Mouse (Mus musculus): ENCODE measurements around the gene Irs3.
"Not testable (repeated sequence)": the region's sequence is repeated elsewhere in the genome, so short reads cannot be mapped to it uniquely, and the experiment has no call there.

Gene Irs3

GRCm38 (mm10) chr5:137614921-137615320 is 30.6 kb downstream of the Irs3 start:
- not testable (repeated sequence) for DNase-seq

GRCm38 (mm10) chr5:137613550-137613949 is 32.0 kb downstream of the Irs3 start, which contains the start of gene Pcolce:
Pcolce (minus strand) TSS chr5:137613784.
- no peak for DNase-seq

- no peak for DNase-seq
Observed at GRCm38 (mm10) chr5:137613076-137613475, 32.4 kb downstream of the Irs3 start.

- DNase-seq, result no peak
Observed at GRCm38 (mm10) chr5:137611245-137611602, 34.3 kb downstream of the Irs3 start.

- no peak for DNase-seq
Observed at GRCm38 (mm10) chr5:137610548-137611244, 34.8 kb downstream of the Irs3 start.

- DNase-seq, result no peak
Observed at GRCm38 (mm10) chr5:137610056-137610455, 35.5 kb downstream of the Irs3 start.

- DNase-seq, result no peak
Observed at GRCm38 (mm10) chr5:137609292-137609691, 36.2 kb downstream of the Irs3 start.

- no peak for DNase-seq
Observed at GRCm38 (mm10) chr5:137608654-137609190, 36.8 kb downstream of the Irs3 start.

- no peak for DNase-seq
Observed at GRCm38 (mm10) chr5:137607860-137608653, 37.5 kb downstream of the Irs3 start.

GRCm38 (mm10) chr5:137601365-137601729 is 44.2 kb downstream of the Irs3 start:
- DNase-seq, result no peak

GRCm38 (mm10) chr5:137600619-137601364 is 44.7 kb downstream of the Irs3 start, which contains the start of gene Mospd3:
Mospd3 (minus strand) TSS chr5:137601058.
- peak; percentile 95 for DNase-seq

- no peak for DNase-seq
Observed at GRCm38 (mm10) chr5:137600281-137600618, 45.3 kb downstream of the Irs3 start.

GRCm38 (mm10) chr5:137599600-137599999 is 45.9 kb downstream of the Irs3 start:
- DNase-seq, result no peak

- DNase-seq, result no peak
Observed at GRCm38 (mm10) chr5:137598100-137598826, 47.3 kb downstream of the Irs3 start.

- DNase-seq, result no peak
Observed at GRCm38 (mm10) chr5:137597625-137598024, 47.9 kb downstream of the Irs3 start.

- DNase-seq, result no peak
Observed at GRCm38 (mm10) chr5:137596601-137597261, 48.8 kb downstream of the Irs3 start.

- no peak for DNase-seq
Observed at GRCm38 (mm10) chr5:137595921-137596320, 49.6 kb downstream of the Irs3 start.
